Mouse (Mus musculus): Measurements from ENCODE around the gene Nfatc2.

The Nfatc2 gene

DNA sequence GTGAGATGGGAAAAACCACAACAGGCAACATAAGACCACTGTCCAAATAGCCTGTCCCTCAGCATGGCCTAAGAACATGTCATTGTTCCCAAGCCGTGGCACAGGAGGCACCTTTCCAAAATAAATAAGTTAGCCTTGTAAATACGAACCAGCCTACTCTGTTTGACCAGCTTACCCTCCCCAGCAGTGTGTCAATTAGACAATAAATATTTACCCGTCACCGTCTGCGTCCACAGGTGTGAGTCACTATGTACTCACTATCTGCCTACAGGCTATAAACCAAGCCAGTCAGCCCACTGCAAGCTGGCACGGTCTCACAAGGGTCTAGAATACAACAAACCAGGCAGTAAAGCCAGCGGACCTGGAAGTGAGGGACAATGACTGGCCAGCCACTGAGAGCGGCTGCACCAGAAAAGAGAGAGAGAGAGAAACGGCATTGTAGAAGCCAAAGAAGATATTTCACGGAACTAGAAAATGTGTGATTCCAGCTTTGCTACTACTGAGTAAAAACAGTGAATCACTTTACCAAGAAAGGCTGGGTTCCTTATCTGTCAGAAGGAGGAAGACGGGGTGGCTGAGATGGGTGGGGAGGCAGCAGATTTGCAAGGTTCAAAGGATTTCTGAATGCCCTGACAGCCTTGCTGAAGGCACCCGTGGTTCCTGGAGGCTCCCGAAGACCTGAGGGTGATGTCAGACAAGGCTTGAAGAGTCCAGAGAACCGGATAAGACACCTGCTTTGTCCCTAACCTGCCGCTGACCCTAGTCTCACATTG, 69.2 kb downstream of the Nfatc2 start:
- no peak for DNase-seq (ENCODE audit: low read depth)

DNA sequence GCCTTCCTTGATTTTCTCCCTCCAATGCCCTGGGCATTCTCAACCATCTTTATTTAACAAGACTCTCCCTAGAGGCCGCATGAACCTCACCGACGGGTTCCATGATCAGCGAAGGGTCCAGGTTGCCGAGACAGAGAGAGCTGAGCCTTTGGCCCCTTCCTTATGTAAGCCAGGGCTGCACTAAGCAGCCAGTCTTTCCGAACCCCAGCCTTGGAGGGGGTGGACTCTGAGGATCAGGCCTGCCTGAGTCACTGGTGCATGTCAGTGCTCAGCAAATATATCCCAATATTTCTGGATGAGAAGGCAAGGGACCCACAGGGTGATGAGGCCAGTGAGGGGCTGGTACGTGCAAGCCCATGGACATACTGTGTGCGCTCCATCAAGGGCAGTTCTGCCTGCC, 72.9 kb downstream of the Nfatc2 start:
- no peak for DNase-seq (ENCODE audit: low read depth)

DNA sequence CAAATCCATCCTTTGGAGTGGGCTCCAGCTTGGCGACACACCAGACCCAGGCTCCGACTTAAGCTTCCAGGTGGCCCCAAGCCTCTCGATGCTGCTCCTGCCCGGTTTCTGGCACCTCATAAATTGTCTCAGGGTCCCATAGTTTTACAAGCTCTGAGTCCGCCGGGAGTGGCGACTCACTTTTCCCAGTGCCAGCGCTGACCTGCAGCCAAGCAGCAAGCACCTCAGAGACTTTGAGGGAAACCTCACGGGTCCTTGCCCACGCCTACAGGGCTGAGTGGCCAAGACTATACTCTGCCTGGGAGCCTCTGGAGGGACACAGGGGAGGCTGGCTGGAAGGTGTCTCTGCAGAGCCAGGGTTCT, 74.0 kb downstream of the Nfatc2 start:
- no peak for DNase-seq (ENCODE audit: low read depth)

DNA sequence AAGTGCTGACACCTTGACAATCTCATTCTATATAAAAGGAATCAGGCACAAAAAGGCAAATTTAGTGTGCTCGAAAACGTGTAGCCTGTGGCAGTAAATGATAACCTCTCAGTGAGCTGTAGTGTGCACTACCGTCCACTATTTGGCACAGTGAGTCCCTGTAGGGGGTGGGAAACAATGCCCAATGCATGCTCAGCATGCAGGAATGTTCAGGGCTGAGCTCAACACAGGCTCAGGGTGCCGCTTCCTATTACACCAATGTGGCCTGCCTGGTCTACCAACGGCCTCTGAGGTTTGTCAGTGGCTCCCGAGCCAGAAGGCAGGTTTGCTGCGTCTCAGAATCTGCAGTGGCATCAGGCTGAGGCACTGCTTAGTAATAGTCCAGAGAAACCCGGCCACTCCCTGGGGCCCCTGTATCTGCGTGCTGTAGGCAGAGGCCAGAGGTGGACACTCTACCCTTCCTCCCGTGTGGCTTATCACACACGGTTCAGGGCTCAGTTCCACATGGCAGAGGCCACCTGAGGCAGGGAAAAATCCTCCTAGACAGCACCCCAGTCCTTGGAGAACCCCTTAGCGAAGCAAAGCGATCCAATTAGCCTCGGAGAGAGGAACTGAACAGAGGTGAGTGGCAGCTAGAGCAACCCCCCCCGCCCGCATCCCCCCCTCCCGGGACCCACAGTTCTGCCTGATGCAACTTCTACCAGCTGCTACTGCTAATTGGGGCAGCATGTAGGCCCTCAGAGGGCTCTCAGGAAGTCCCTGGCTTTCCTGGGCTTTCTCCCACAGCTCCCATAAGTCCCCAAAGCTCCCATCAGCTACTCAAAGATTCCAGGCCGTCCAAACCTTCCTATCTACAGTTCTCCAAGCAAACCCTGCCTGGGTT, 74.7 kb downstream of the Nfatc2 start:
- DNase-seq (ENCODE audit: low read depth) = no peak

DNA sequence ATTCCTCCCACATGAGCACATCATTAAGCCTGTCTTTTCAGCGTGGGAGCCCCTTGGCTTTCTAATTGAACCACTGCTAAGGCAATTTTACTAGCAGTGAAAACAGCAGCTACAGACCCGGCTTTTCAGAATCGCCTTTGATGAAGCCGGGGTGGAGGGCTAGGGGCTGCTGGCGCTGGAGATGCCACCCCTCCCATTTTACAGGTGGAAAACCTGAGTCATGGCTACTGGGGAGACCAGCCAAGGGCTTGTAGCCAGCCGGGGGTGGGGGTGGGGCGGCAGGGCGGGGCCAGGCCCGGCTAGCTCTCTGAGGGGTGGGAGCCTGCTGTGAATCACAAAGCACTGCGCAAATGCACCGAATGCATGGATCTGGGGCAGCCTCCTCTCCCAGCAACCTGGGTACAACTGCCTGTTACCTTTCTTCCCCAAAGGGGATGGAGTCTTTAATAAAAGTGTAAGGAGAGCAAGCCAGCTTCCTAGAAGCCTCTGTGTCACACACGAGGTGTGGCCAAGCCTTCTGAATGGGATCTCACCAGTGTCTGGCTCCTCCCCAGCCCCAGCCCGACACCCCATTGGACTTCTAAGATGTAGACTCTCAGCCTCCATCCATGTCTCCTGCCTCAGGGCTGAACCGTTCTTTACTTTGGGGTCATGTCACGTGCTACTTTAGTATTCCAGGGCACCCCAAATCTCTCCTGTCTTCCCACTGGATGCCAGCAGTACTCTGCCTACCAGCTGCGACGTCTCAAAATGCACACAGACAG, 75.9 kb downstream of the Nfatc2 start:
- no peak for DNase-seq (ENCODE audit: low read depth)

DNA sequence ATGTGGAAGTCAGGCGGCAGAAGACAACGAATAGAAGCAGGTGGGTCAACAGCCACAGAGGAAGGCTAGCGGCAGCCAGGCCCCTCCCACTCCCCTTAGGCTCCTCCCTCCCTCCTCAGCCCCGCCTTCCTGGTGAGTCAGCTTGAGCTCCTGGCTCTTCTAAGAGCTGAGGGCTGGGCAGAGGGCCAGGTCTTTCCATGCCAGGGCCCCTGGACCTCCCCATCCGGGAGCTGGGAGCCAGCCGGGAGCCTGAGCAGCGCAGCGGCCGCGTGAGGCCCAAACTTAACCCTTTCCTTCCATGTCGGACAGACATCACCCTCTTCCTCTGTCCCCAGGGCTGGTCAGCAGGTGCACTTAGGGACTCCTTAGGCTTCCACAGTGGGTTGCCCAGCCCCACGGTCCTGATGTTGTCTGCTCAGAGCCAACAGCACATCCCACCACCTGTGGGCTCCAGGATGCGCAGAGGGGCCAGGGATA, 76.5 kb downstream of the Nfatc2 start:
- DNase-seq (ENCODE audit: low read depth) = peak; percentile 88

DNA sequence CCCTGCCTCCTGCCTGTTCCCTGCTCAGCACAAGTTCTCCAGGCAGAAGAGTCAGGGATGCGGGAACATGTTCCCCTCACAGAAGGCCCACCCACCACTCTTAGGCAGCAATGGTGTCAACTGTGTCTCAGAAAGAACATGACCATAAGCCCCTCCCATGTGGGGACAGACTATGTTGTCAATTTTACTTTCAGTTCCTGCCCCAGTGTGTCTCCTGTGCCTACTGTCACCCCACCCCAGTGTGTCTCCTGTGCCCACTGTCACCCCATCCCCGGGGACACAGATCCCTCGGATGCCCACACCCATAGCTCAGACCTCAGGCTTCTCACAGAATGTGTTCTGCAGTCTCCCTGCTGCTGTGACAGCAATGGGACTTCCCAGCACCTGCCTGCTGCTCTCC, 79.2 kb downstream of the Nfatc2 start:
- DNase-seq (ENCODE audit: low read depth) = no peak

DNA sequence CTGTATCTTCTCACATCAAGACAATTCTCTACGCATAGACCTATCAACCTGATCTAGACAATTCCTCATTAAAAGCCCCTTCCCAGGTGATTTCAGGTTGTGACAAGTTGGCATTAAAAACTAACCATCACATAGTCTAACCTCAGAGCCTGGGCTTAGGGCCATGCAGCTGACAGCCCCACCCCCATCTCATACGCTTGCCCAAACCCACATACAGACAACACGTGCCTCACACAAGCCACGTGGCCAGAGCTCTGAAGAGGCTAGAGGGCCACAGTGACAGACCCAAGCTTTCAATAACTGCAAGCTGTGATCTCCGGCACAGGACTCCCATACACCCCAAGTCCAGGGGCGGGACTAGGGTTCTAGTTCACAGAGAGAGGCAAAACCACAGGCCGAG, 80.7 kb downstream of the Nfatc2 start:
- no peak for DNase-seq (ENCODE audit: low read depth)

DNA sequence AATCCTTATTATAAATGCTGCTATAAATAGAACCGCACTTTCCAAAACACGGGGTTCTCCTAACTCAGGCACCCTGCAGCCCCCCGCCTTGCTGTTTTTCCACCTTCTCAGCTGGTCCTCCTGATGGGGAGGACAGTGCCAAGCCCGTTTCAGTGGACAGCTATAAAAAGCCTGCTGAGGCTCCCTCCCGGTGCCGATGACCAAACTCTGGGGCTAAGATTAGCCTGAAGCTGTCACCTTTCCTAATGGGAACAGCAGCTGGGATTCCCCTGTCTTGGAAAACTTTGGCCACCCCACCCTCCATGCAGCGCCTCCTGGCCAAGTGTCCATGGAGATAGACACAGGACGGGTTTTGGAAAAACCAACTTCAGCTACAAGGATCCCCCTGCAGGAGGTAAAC, 81.9 kb downstream of the Nfatc2 start:
- DNase-seq (ENCODE audit: low read depth) = no peak

DNA sequence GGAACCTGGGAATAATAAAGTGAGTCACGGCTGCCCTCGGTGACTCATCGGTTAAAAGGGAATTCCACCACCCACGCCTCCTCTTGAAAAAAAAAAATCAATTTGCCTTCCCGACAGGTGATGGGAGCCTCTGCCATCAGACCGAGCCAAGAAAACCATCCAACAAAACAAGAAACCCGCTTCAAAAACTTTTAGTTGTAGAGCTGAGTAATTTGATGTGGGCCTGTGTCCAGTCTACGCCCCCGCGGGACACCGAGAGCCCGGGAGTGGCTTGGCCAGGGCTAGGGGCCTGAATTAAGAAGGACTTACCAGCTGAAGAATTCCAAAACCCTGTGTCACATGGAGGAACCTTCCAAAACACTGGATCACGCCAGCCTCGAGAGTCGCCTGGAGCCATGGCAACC, 83.2 kb downstream of the Nfatc2 start:
- DNase-seq (ENCODE audit: low read depth) = peak; percentile 92

DNA sequence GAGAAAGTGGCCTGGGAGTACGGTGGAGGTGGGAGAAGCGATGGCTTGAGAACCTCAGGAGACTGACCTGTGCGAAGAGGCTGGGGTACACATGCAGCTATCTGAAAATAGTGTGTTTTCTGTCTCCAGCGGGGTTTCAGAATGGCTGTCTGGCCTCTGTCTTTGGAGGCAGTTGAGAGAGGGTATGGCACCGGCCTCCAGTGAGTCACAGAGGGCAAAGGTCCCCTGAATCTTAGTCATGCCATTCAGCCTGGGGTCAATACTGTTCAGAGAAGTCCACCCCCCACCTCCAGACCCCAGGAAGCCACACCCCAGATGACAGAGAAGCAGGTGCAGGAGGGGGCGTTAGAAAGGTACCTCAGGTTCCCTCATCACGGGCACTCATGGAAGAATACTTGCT, 83.7 kb downstream of the Nfatc2 start:
- DNase-seq (ENCODE audit: low read depth) = no peak

DNA sequence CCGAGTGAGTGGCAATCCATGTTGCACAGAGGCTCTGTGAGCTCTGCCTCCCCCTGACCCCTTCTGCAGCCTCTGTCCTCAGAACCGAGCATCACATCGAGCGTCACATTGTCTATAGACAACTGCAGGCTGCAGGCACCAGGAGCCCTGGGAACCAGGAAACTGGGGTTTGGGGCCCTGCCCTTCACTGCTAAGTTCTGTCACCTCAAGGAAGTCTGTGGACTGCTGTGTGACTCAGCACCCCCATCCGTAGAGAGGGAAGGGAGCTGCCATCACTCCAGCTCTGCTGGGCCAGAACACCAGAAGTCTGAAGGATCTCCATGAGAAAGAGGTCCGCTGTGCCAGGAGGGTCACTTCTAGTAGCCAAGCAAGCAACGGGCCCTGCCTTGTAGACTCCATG, 84.7 kb downstream of the Nfatc2 start:
- DNase-seq (ENCODE audit: low read depth) = no peak

DNA sequence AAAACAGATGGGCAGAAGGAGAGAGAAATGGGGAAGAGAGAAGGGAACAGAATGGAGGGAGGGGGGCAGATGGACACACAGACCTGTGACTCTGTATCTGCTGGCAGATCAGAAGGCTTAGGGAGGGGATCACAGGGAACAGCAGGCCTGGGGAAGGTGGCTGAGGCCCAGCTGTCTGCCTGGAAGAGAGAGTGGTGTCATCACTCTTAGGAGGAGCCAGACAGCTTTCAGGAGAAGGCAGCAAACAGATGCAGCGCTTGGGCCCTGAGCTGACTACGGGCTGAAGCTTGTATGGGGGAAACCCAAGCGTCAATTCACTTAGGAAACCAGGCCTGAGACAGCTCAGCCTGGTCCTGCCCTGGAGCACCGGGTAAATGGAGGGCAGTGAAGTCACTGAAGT, 86.0 kb downstream of the Nfatc2 start:
- no peak for DNase-seq (ENCODE audit: low read depth)

DNA sequence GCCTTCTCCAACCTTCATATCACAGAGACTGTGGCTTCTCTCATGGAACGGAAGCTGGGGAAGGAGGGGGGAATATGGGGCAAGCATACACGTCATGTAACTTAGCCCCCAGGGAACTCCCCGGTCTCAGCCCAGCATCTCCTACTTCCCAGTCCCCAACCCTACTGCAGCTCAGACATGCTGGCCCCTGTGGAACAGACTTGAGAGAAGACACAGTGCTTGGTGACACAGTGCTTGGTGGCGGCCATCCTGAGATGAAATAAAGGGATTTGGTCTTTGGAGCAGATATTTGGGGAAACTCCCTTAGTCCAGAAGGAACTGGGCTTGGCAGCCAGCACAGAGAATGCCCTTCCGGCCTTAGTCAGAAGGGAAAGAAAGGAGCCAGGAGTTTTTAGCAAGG, 87.3 kb downstream of the Nfatc2 start:
- no peak for DNase-seq (ENCODE audit: low read depth)

DNA sequence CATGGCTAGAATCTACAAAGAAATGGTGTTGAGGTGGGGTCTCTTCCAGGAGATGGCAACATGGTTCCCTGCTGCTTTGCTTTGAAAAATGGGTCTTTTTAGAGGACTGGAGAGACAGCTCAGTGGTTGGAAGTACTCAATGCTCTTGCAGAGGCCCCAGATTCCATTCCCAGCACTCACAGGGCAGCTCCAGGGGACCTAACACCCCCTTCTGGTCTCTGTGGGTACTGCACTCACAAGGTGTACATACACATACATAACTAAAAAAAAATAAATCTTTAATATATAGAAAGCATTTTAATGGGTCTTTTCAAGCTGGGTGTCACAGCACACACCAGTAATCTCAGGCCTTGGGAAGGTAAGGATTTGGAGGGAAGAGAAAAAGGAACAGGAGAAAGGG, 89.9 kb downstream of the Nfatc2 start:
- no peak for DNase-seq (ENCODE audit: low read depth)

DNA sequence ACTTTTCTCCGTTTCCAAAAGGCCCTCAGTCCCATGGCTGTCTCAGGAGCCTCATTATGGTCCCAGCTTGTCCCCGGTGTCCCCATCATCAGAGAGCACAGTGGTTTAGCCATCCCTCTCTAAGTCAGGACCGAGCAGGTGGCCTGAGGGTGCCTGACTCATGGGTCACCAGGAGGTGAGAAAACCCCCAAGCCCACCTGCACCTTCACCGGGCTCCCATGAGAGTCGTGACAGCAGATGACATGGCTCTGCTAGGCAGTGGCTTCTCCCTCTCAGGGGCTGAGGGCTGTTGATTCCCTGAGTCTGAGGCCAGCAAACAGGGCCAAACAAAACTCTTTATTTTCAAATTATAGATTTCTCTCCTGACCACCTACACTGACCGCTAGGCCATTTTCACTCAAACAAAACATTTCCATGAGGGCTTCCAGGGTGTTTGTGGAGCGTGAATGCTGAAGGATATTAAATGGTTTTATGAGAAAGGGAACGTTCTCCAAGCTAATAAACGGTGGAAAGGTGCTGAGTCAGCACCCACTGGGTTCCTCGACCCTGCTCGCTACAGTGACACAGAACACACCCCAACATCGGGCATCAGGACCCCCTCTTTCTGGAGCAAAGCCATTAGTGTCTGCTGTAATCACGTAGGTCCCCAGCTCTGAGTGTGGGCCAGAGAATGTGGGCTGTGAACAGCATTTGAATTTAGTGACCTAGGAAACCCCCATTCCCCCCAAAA, 92.8 kb downstream of the Nfatc2 start:
- no peak for DNase-seq (ENCODE audit: low read depth)

DNA sequence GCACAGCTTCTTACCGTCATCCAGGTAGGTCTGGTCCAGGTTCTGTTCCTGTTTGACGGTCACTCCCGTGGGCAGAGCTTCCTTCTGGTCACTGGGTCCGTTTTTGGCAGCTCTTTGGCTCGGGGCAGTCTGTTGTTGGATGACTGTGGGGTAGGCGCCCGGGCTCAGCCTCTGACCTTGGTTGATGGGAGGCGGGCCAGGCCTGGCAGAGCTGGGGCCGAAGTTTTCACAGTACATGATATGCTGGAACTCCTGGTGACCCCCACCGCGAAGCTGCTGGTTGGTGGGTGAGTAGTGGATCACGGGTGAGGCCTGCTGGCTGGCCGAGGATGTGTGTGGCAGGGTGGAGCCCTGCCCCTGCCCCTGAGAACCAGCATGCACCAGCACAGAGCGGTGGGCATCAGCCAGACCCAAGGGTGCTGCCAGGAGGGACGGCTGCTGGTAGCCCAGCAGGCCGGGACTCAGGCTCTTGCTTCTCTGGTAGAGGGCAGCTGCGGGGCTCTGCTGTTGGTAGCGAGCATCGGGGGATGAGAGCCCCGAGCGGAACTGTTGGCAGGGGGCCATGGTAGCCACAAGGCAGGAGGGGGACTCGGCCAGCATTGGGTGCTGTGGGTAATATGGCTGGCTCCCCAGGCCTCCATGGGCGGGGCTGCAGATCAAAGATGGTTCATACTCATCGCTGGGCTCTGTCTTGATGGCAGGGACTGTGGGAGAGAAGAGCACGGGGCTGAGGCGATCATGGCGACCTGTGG, 96.8 kb downstream of the Nfatc2 start:
- DNase-seq (ENCODE audit: low read depth) = no peak

DNA sequence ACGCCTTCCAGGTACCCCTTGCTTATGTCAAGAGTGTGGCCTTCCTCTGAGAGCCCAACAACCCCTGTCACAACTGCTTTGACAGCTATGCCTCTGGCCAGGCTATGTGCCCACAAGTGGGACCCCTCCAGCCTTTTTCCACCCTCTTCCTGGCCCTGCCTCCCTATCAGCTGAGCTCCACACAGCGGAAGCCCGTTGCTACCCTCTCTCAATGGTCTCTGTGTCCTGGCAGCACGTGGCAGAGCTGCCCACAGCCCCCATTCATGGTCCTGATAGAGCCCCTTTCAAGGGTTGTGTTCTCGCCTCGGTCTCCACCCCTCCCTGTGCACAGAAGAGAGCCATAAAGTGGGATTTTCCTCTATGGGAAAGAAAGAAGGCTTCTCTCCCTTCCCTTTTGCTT, 97.7 kb downstream of the Nfatc2 start:
- DNase-seq (ENCODE audit: low read depth) = no peak

DNA sequence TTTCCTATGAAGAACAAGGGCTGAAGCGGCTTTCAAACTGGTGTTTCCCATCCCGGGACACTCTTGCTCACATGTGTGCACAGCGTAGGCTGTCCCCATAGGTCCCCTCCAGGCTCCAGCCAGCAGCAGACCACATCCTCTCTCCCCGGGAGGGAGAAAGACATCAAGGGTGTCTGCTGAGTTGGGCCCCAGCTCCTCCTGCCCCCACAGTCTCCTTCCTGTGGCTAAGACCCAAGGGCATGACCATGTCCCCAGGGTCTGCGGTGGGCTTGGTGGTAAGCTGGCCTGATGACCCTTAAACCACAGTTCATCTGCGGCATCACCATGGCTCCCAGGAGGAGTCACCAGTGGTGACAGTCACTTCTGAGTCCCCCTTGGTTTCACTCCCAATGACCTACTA, 100.7 kb downstream of the Nfatc2 start:
- DNase-seq (ENCODE audit: low read depth) = no peak

DNA sequence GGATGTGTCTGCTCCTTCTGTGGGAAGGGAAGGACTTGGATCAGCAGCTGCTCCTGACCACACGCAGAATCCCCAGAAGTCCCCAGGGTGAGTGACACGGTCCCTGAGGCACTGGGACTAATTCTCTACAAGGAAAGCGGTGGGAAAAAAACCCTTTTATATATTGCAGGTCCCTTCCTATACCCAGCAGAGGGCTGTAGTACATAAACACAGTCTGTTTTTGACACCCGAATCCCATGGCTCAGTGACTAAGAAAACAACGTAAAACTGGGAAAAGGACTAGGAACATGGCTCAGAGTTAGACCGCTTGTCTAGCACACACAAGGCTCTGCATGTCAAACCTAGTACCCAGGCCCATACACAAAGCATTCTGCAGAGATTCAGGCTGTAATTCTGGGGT, 101.2 kb downstream of the Nfatc2 start:
- no peak for DNase-seq (ENCODE audit: low read depth)

DNA sequence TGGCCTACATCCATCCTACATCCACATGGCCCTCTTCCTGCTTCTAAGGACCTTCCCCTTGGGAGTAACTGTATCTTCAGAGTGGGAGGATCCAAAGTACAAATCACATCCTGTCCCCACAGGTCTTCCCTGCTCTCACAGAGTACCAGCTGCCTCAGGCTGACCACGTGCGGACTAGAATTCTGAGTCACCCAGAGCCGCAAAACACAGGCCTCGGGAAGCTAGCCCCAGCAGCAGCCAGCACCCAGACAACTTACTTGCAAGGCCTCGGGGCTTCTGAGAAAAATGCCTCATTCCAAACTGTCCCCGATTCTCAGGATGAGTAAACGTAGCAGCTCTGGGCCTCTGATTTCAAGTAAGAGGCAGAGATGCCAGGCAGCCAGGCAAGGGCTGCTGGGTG, 109.7 kb downstream of the Nfatc2 start:
- peak; percentile 46 for DNase-seq (ENCODE audit: low read depth)

All from fibroblast of lung, adult 2 months (primary cell).